ENCODE assay signal across 8 mouse cellular contexts in the genomic region with DNA sequence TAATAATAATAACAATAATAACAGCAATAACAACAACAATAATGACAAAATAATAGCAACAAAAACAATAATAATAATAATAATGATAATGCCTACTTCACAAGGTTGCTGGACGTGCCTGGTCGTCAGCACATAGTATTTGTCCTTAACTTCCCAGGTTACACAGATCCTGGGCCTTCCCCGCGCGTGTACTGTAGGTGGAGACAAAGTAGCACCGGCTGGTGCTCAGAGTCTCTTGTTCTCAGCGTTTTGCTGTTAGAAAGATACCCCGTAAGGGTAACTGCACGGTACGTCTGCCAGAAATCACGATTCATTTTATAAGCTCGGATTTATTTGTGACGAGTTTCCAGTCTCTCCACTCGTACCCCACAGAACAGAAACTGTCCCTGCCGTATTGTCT. TPM values are rescaled to one million over a fixed set of nuclear protein-coding genes. Genes with fewer than 3 reads are reported as not detected.
A peak's percentile ranks its signal among the peaks of the same experiment; 100 is the strongest.
DNase-seq lines count a peak whose midpoint lies in the region; ATAC-seq and TF ChIP-seq lines count a peak whose summit lies in the region.

No protein-coding gene starts in this region.

- H3K27me3 ChIP-seq in forebrain, postnatal 0 days (ENCODE audit: insufficient read depth, low read length) = no peaks in the 10 kb centered on the region
- no peaks in the 10 kb centered on the region for H3K27me3 ChIP-seq in limb, embryonic 11.5 days (ENCODE audit: control insufficient read depth, insufficient read depth, low read length)
- no peaks in the 10 kb centered on the region for H3K27me3 ChIP-seq in midbrain, embryonic 13.5 days
- H3K27me3 ChIP-seq in splenic B cell, adult 2 months (ENCODE audit: control insufficient read depth, insufficient read depth, low read length, poor library complexity, severe bottlenecking) = no peaks in the 10 kb centered on the region

- 0 out of 2 replicates have a peak, but pooled peaks cover 3% of the 10 kb centered on the region for H3K36me3 ChIP-seq in forebrain, postnatal 0 days (ENCODE audit: insufficient read depth)
- H3K36me3 ChIP-seq in limb, embryonic 11.5 days (ENCODE audit: control insufficient read depth, insufficient read depth, low read length) = no peaks in the 10 kb centered on the region
- H3K36me3 ChIP-seq in midbrain, embryonic 13.5 days = peaks cover 8% of the 10 kb centered on the region
- no peaks in the 10 kb centered on the region for H3K36me3 ChIP-seq in splenic B cell, adult 2 months (ENCODE audit: control insufficient read depth, insufficient read depth, low read length, poor library complexity, severe bottlenecking)

- DNase-seq in adrenal gland, adult 2 months = peak; percentile 53
- DNase-seq in adrenal gland, adult 18-20 months (ENCODE audit: low spot score in 2 of 2) = no peak
- DNase-seq in cerebellum, adult 11-12 months = peak; percentile 74
- DNase-seq in forebrain, postnatal 0 days = peak; percentile 86
- DNase-seq in induced T-regulatory cell, adult 2 months (ENCODE audit: low read depth) = peak; percentile 71
- peak; percentile 79 for DNase-seq in limb, embryonic 11.5 days (ENCODE audit: low spot score)
- DNase-seq in splenic B cell, adult 2 months (ENCODE audit: low read depth, low spot score) = peak; percentile 70

- peak overlapping the region; percentile 85 for H3K4me3 ChIP-seq in forebrain, postnatal 0 days (ENCODE audit: low read depth, low read length)
- peak overlapping the region; percentile 96 for H3K4me3 ChIP-seq in limb, embryonic 11.5 days (ENCODE audit: low read depth, low read length)
- peak overlapping the region; percentile 92 for H3K4me3 ChIP-seq in midbrain, embryonic 13.5 days (replicated peaks)

- peaks cover 18% of the 10 kb centered on the region; the same call in 1 of the 2 replicates for H3K4me1 ChIP-seq in forebrain, postnatal 0 days (ENCODE audit: insufficient read depth)
- peaks cover 8% of the 10 kb centered on the region for H3K4me1 ChIP-seq in limb, embryonic 11.5 days (ENCODE audit: control insufficient read depth, insufficient read depth, low read length)
- H3K4me1 ChIP-seq in midbrain, embryonic 13.5 days (replicated peaks) = peaks cover 35% of the 10 kb centered on the region

- H3K27ac ChIP-seq in forebrain, postnatal 0 days (ENCODE audit: low read depth, low read length) = peak overlapping the region; percentile 91
- peak overlapping the region; percentile 88 for H3K27ac ChIP-seq in limb, embryonic 11.5 days (replicated peaks; ENCODE audit: low read depth, low read length)
- H3K27ac ChIP-seq in midbrain, embryonic 13.5 days = peak overlapping the region; percentile 92

- H3K9ac ChIP-seq in forebrain, postnatal 0 days = peak overlapping the region; percentile 74
- H3K9ac ChIP-seq in limb, embryonic 11.5 days (ENCODE audit: low read length) = peak overlapping the region; percentile 97
- H3K9ac ChIP-seq in midbrain, embryonic 13.5 days (replicated peaks) = peak overlapping the region; percentile 90

- TF ChIP-seq CTCF in forebrain, postnatal 0 days (IDR thresholded peaks at IDR 0.05; ENCODE audit: low read depth) = peak; percentile 79

- peak overlapping the region; percentile 50 for H3K4me2 ChIP-seq in forebrain, postnatal 0 days (ENCODE audit: low read depth)
- peak overlapping the region; percentile 43 for H3K4me2 ChIP-seq in limb, embryonic 11.5 days (ENCODE audit: low read depth, severe bottlenecking)
- H3K4me2 ChIP-seq in midbrain, embryonic 13.5 days (replicated peaks) = peak overlapping the region; percentile 60

- no peaks in the 10 kb centered on the region for H3K9me3 ChIP-seq in forebrain, postnatal 0 days (ENCODE audit: low read length)
- H3K9me3 ChIP-seq in limb, embryonic 11.5 days (ENCODE audit: control insufficient read depth, low read length) = no peaks in the 10 kb centered on the region
- no peaks in the 10 kb centered on the region for H3K9me3 ChIP-seq in midbrain, embryonic 13.5 days

- peak; percentile 79 for ATAC-seq in forebrain, postnatal 0 days
- peak; percentile 69 for ATAC-seq in limb, embryonic 11.5 days (ENCODE audit: insufficient number of reproducible peaks, low FRiP score, low TSS enrichment, low read depth)
- peak; percentile 82 for ATAC-seq in midbrain, embryonic 13.5 days

- WGBS in forebrain, postnatal 0 days = 2% methylated on average over 15 of the region's 15 CpGs
- WGBS in limb, embryonic 11.5 days = 7% methylated on average over 15 of the region's 15 CpGs
- 5% methylated on average over 15 of the region's 15 CpGs for WGBS in midbrain, embryonic 13.5 days

RNA-seq across cellular contexts. Expression of gene Fam173b, which starts 0.8 kb away (rescaled TPM):
- total RNA-seq in adrenal gland, adult 2 months (2021) = 10 to 100 TPM; 19.1 to 24.9 TPM
- 4.2 and 6.2 TPM in 2 replicates for polyA plus RNA-seq in adrenal gland, adult 2 months (2012; rRNA removed)
- 10 to 100 TPM; 23.2 to 25.0 TPM for total RNA-seq in adrenal gland, adult 18-20 months (2021)
- 10.7 and 16.5 TPM in 2 replicates for total RNA-seq in forebrain, postnatal 0 days (2014; rRNA removed)
- 6.6 and 7.0 TPM in 2 replicates for polyA plus RNA-seq in forebrain, postnatal 0 days (2015; fragmentation: Nextera tagmentation; extraction: Ambion mirVana)
- 14.5 and 16.6 TPM in 2 replicates for polyA plus RNA-seq in limb, embryonic 11.5 days (2014; fragmentation: Nextera tagmentation; extraction: Ambion mirVana)
- 11.0 and 11.6 TPM in 2 replicates for polyA plus RNA-seq in midbrain, embryonic 13.5 days (2015; fragmentation: Nextera tagmentation; extraction: Ambion mirVana)

RNA-seq across cellular contexts. Expression of gene Cct5, which starts 0.8 kb away (rescaled TPM):
- 100 to 1,000 TPM; 318 to 321 TPM for total RNA-seq in adrenal gland, adult 2 months (2021)
- 41.6 and 49.5 TPM in 2 replicates for polyA plus RNA-seq in adrenal gland, adult 2 months (2012; rRNA removed)
- 100 to 1,000 TPM; 309 to 346 TPM for total RNA-seq in adrenal gland, adult 18-20 months (2021)
- 409 and 464 TPM in 2 replicates for total RNA-seq in forebrain, postnatal 0 days (2014; rRNA removed)
- 473 and 554 TPM in 2 replicates for polyA plus RNA-seq in forebrain, postnatal 0 days (2015; fragmentation: Nextera tagmentation; extraction: Ambion mirVana)
- 725 and 743 TPM in 2 replicates for polyA plus RNA-seq in limb, embryonic 11.5 days (2014; fragmentation: Nextera tagmentation; extraction: Ambion mirVana)
- 540 and 561 TPM in 2 replicates for polyA plus RNA-seq in midbrain, embryonic 13.5 days (2015; fragmentation: Nextera tagmentation; extraction: Ambion mirVana)

RNA-seq across cellular contexts. Expression of gene Cmbl, which starts 37.2 kb away (rescaled TPM):
- 100 to 1,000 TPM; 159 to 177 TPM for total RNA-seq in adrenal gland, adult 2 months (2021)
- polyA plus RNA-seq in adrenal gland, adult 2 months (2012; rRNA removed) = 113 and 193 TPM in 2 replicates
- 100 to 1,000 TPM in 1 of 2 experiments, 10 to 100 TPM in 1; 69.7 to 178 TPM for total RNA-seq in adrenal gland, adult 18-20 months (2021)
- total RNA-seq in forebrain, postnatal 0 days (2014; rRNA removed) = 26.3 and 27.2 TPM in 2 replicates
- polyA plus RNA-seq in forebrain, postnatal 0 days (2015; fragmentation: Nextera tagmentation; extraction: Ambion mirVana) = 19.9 and 20.9 TPM in 2 replicates
- 0.54 and 1.1 TPM in 2 replicates for polyA plus RNA-seq in limb, embryonic 11.5 days (2014; fragmentation: Nextera tagmentation; extraction: Ambion mirVana)
- 3.1 and 4.0 TPM in 2 replicates for polyA plus RNA-seq in midbrain, embryonic 13.5 days (2015; fragmentation: Nextera tagmentation; extraction: Ambion mirVana)

Comparison
In these comparisons a context has a peak if more than half of its experiments do, and no peak if none do; other contexts are left out.
1. DNase-seq: peak in adrenal gland, adult 2 months (single experiment), cerebellum, adult 11-12 months (single experiment), forebrain, postnatal 0 days (single experiment), induced T-regulatory cell, adult 2 months (single experiment), limb, embryonic 11.5 days (single experiment) and splenic B cell, adult 2 months (single experiment); none in adrenal gland, adult 18-20 months (0 of 2).
2. Peak in every context shown above with its lines, with median percentiles within 50 percentile points of each other: ATAC-seq, H3K27ac ChIP-seq, H3K4me2 ChIP-seq, H3K4me3 ChIP-seq and H3K9ac ChIP-seq.